Mouse (Mus musculus) cerebellum, adult 2 months (tissue): ENCODE results near the gene Mroh2a.

Experiments used
- CTCF ChIP-seq: fragments of 200-500 bp; IDR thresholded peaks from 2 replicates; pipeline ENCODE4 v1.5.1; 2011; ENCODE audit warnings: low read depth, mild to moderate bottlenecking, control low read depth, low read length, moderate library complexity, borderline replicate concordance; ENCODE audit not compliant: insufficient read depth
- POLR2A ChIP-seq: fragments of 200-500 bp; IDR thresholded peaks from 2 replicates; pipeline ENCODE4 v1.6.1; 2011; ENCODE audit warnings: low read length, control low read depth, borderline replicate concordance; ENCODE audit not compliant: insufficient read depth

- no peak for TF ChIP-seq POLR2A
- TF ChIP-seq CTCF: no peak
These were observed 65.3 kb downstream of the Mroh2a start for GRCm38 (mm10) chr1:88292057-88292456.
